Mouse (Mus musculus): ENCODE measurements around the gene Npl. TPM values are rescaled to one million over a fixed set of nuclear protein-coding genes. Genes with fewer than 3 reads are reported as not detected.
A peak's percentile ranks its signal among the peaks of the same experiment; 100 is the strongest.
"Not testable (repeated sequence)": the region's sequence is repeated elsewhere in the genome, so short reads cannot be mapped to it uniquely, and the experiment has no call there.

Npl gene
- total and polyA plus RNA-seq, 2 experiments from 2014 or later = 11.6 to 12.3 TPM

DNA sequence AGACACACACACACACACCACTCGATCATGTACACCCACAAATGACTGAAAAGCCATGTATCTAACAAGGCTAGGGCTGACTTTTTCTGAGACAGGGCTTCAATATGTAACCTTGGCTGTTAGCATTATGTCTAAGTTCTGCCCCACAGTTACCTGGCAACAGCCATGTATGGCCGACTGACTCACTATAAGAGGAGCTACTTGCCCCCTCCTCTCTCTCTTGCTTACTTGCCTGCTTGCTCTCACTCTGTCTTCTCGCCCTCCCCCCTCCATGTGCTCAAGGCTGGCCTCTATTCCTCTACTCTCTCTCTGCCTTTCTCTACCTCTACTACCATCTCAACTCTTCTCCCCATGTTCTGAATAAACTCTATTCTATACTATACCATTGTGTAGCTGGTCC lies 9.1 kb downstream of the Npl start:
- DNase-seq (ENCODE audit: low spot score) (no peak), ATAC-seq (ENCODE audit: low FRiP score) (no peak)
- no peak for TF ChIP-seq CTCF (IDR thresholded peaks at IDR 0.05)
- no peak overlapping the region for H3K9ac ChIP-seq (replicated peaks; ENCODE audit: low read length, poor library complexity, severe bottlenecking)
- H3K36me3 ChIP-seq (ENCODE audit: insufficient read depth, low read length) = no peaks in the 10 kb centered on the region
- H3K4me2 ChIP-seq (ENCODE audit: low read depth, low read length, poor library complexity, severe bottlenecking) = no peak overlapping the region
- peak overlapping the region; percentile 51; the same call in 1 of the 2 replicates for H3K27ac ChIP-seq (ENCODE audit: low read depth, low read length)
- no peaks in the 10 kb centered on the region for H3K9me3 ChIP-seq (ENCODE audit: low read length)
- H3K4me3 ChIP-seq (ENCODE audit: low read depth, low read length) = no peak overlapping the region
- H3K27me3 ChIP-seq (ENCODE audit: insufficient read depth, low read length) = no peaks in the 10 kb centered on the region
- 43% methylated on average over 3 of the region's 3 CpGs for WGBS
- peaks cover 6% of the 10 kb centered on the region; the same call in 1 of the 2 replicates for H3K4me1 ChIP-seq (ENCODE audit: insufficient read depth, low read length)

DNA sequence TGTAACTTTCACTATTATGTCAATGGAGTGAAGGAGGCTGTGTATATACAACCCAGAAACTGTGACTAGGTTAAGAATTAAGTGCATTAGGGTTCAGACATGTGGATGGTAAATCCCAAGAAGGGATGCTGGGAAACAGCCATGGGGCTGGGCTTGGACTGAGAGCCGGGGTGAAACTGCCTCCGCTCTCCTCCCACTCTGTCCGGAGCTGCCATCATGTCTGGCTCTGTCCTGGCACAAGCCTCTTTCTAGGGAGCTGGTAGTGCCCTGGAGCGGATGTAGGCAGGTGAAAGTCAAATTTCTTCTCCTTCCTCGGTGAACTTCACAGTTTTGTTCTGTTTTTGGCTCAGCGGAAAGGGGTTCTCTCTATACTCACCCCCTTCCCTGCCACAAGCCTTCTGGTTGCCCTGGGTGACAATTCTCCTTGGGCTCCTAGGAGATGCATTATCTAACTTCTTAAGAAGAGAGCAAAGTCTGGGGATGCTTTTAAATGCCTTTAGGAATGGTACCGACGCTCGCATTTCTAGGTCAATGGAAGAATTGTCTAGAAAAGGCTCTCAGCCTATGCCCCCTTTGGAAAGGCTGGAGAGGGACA lies 10.0 kb downstream of the Npl start:
- WGBS = 25% methylated on average over 9 of the region's 9 CpGs

DNA sequence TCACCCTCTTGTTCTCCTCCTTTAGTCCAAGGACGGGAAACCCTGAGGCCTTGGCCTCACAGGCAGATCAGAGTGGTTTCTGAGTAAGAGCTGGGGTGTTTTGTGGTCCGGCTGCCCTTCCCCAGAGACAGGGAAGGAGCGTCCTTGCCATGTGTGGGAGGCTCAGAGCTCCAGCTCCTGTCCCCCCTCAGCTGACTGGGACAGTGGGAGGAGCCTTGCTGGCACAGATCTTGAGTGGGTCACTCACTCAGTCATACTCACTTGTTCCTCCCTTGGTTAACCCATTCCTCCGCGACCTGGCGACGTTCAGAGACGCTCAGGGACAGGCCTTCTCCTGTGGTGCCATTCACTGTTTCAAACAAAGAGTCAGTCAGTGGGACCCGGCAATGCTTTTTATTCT lies 14.2 kb downstream of the Npl start:
- ATAC-seq (ENCODE audit: low FRiP score) = 0 out of 2 replicates have a peak, but pooled peaks have one; percentile 31

More for the DNA sequence above, 10.0 kb downstream of the Npl start:
- H3K9ac ChIP-seq (replicated peaks; ENCODE audit: low read length, poor library complexity, severe bottlenecking) = no peak overlapping the region
- peak overlapping the region; percentile 51 for H3K27ac ChIP-seq (ENCODE audit: low read depth, low read length)
- H3K4me1 ChIP-seq (ENCODE audit: insufficient read depth, low read length) = peaks cover 6% of the 10 kb centered on the region; the same call in 1 of the 2 replicates
- H3K4me3 ChIP-seq (ENCODE audit: low read depth, low read length) = no peak overlapping the region
- ATAC-seq (ENCODE audit: low FRiP score) (no peak; the same call in 1 of the 2 replicates), DNase-seq (ENCODE audit: low spot score) (peak; percentile 39)
- no peaks in the 10 kb centered on the region for H3K36me3 ChIP-seq (ENCODE audit: insufficient read depth, low read length)
- no peak overlapping the region for H3K4me2 ChIP-seq (ENCODE audit: low read depth, low read length, poor library complexity, severe bottlenecking)
- no peaks in the 10 kb centered on the region for H3K9me3 ChIP-seq (ENCODE audit: low read length)
- no peak for TF ChIP-seq CTCF (IDR thresholded peaks at IDR 0.05)
- H3K27me3 ChIP-seq (ENCODE audit: insufficient read depth, low read length) = no peaks in the 10 kb centered on the region

DNA sequence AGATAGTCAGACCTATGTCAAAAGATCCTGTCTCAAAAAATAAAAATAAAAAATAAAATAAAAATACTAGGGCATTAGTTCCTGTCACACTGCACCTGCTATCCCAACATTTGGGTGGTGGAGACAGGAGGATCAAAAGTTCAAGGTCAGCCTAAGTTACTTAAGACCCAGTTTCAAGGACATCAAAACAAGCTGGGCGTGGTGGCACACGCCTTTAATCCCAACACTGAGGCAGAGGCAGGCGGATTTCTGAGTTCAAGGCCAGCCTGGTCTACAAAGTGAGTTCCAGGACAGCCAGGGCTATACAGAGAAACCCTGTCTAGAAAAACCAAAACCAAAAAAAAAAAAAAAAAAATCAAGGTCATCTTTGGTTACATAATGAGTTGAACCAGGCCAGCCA lies 16.9 kb downstream of the Npl start:
- H3K27ac ChIP-seq (ENCODE audit: low read depth, low read length) = peak overlapping the region; percentile 70; the same call in 1 of the 2 replicates
- not testable (repeated sequence) for H3K4me3 ChIP-seq (ENCODE audit: low read depth, low read length); H3K36me3 ChIP-seq (ENCODE audit: insufficient read depth, low read length); H3K9ac ChIP-seq (replicated peaks; ENCODE audit: low read length, poor library complexity, severe bottlenecking); H3K4me2 ChIP-seq (ENCODE audit: low read depth, low read length, poor library complexity, severe bottlenecking); H3K27me3 ChIP-seq (ENCODE audit: insufficient read depth, low read length); H3K4me1 ChIP-seq (ENCODE audit: insufficient read depth, low read length); H3K9me3 ChIP-seq (ENCODE audit: low read length); DNase-seq (ENCODE audit: low spot score); ATAC-seq (ENCODE audit: low FRiP score)
- WGBS = 95% methylated on average over 3 of the region's 3 CpGs

More for the DNA sequence above, 14.2 kb downstream of the Npl start:
- Histone ChIP-seq H3K4me2 (ENCODE audit: low read depth, low read length, poor library complexity, severe bottlenecking) (no peak overlapping the region), H3K36me3 (ENCODE audit: insufficient read depth, low read length) (no peaks in the 10 kb centered on the region), H3K27me3 (ENCODE audit: insufficient read depth, low read length) (no peaks in the 10 kb centered on the region), H3K9ac (replicated peaks; ENCODE audit: low read length, poor library complexity, severe bottlenecking) (no peak overlapping the region), H3K4me1 (ENCODE audit: insufficient read depth, low read length) (peaks cover 10% of the 10 kb centered on the region), H3K27ac (ENCODE audit: low read depth, low read length) (no peak overlapping the region), H3K9me3 (ENCODE audit: low read length) (no peaks in the 10 kb centered on the region), H3K4me3 (ENCODE audit: low read depth, low read length) (no peak overlapping the region)
- TF ChIP-seq CTCF (IDR thresholded peaks at IDR 0.05) = no peak
- peak; percentile 53 for DNase-seq (ENCODE audit: low spot score)
- WGBS = 25% methylated on average over 9 of the region's 9 CpGs

DNA sequence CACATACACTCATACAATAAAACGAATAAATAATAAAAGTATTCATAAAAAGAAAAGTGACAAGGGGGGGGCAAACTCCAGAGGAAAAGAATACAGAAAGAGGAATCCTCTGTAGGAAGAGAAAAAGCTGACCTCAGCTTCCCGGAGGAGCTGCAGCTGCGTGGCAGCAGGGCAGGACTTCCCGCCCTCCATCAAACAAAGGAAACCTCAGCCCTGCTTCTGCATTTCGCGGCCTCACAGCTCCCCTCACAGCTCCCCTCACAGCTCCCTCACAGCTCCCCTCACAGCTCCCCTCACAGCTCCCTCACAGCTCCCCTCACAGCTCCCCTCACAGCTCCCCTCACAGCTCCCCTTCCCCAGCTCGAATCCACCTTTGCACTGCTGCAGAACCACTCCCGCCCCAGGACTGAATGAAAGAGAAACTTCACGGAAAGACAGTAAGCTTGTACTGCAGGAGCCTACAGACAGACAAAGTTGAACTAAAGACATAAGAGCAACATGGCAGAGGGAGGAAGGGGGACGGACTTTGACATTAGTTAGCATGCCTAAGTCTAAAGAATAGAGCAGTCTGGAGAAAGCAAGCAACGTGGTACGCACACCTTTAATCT lies 17.5 kb downstream of the Npl start:
- H3K4me3 ChIP-seq (ENCODE audit: low read depth, low read length) = no peak overlapping the region
- H3K27me3 ChIP-seq (ENCODE audit: insufficient read depth, low read length) = no peaks in the 10 kb centered on the region
- peaks cover 6% of the 10 kb centered on the region for H3K4me1 ChIP-seq (ENCODE audit: insufficient read depth, low read length)
- no peak for ATAC-seq (ENCODE audit: low FRiP score)
- peak; percentile 47 for DNase-seq (ENCODE audit: low spot score)
- H3K9me3 ChIP-seq (ENCODE audit: low read length) = no peaks in the 10 kb centered on the region
- H3K4me2 ChIP-seq (ENCODE audit: low read depth, low read length, poor library complexity, severe bottlenecking) = peak overlapping the region; percentile 28
- WGBS = 10% methylated on average over 12 of the region's 12 CpGs
- no peaks in the 10 kb centered on the region for H3K36me3 ChIP-seq (ENCODE audit: insufficient read depth, low read length)
- peak overlapping the region; percentile 70 for H3K27ac ChIP-seq (ENCODE audit: low read depth, low read length)
- no peak overlapping the region for H3K9ac ChIP-seq (replicated peaks; ENCODE audit: low read length, poor library complexity, severe bottlenecking)
- TF ChIP-seq CTCF (IDR thresholded peaks at IDR 0.05) = no peak

DNA sequence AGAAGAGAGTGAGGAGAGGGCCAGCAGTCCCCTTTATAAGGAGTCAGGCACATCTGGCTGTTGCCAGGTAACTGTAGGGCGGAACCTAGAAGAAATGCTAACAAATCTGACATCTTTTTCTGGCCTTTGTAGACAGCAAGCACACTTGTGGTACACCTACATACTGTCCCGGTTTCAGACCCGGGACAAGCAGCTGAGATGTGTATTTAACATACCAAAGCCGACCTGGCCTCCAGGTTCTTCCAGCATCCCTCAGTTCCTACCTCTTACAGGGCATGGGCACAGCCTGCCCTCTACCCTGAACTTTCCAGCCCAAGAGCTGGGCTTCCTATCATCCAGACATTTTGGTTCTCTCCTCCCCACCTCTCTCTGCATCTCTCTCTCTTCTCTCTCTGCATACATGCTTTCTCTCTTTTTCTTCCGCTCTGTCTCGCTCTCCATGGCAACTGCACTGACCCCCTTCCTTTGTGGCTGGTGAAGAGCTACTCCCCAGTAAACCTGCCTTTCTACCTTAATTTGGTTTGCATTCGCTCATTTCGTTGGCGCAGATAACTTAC lies 18.1 kb downstream of the Npl start:
- Histone ChIP-seq H3K4me2 (ENCODE audit: low read depth, low read length, poor library complexity, severe bottlenecking) (peak overlapping the region; percentile 28), H3K9ac (replicated peaks; ENCODE audit: low read length, poor library complexity, severe bottlenecking) (no peak overlapping the region), H3K4me1 (ENCODE audit: insufficient read depth, low read length) (peaks cover 6% of the 10 kb centered on the region), H3K27ac (ENCODE audit: low read depth, low read length) (peak overlapping the region; percentile 70), H3K9me3 (ENCODE audit: low read length) (no peaks in the 10 kb centered on the region), H3K4me3 (ENCODE audit: low read depth, low read length) (no peak overlapping the region), H3K36me3 (ENCODE audit: insufficient read depth, low read length) (no peaks in the 10 kb centered on the region), H3K27me3 (ENCODE audit: insufficient read depth, low read length) (no peaks in the 10 kb centered on the region)
- ATAC-seq (ENCODE audit: low FRiP score) (peak; percentile 52), DNase-seq (ENCODE audit: low spot score) (peak; percentile 24)
- 13% methylated on average over 9 of the region's 9 CpGs for WGBS
- TF ChIP-seq CTCF (IDR thresholded peaks at IDR 0.05) = no peak

Data from midbrain, postnatal 0 days (tissue).